Mouse (Mus musculus) activated CD4-positive, CD25-positive, alpha-beta regulatory T cell, adult 4 months (primary cell): Measurements from ENCODE around the gene Cdc73. TPM values are rescaled to one million over a fixed set of nuclear protein-coding genes. Genes with fewer than 3 reads are reported as not detected.
"Not testable (repeated sequence)": the region's sequence is repeated elsewhere in the genome, so short reads cannot be mapped to it uniquely, and the experiment has no call there.

Experiments
- ATAC-seq: one replicate; pipeline ENCODE4 v1.8.0; 2017
- polyA plus RNA-seq, 2 experiments: library from polyadenylated mRNA; unstranded; fragments of 100-300 nt; shearing (Covaris generic); gene quantifications; one replicate each; pipeline ENCODE4 v1.2.1; 2017

Gene Cdc73
- 10 to 100 TPM; 15.3 to 19.9 TPM for polyA plus RNA-seq

- peak; percentile 96 for ATAC-seq
Observed at GRCm38 (mm10) chr1:143702741-143703262, at the start of gene Cdc73. Cdc73 (minus strand) TSS chr1:143702893.

DNA sequence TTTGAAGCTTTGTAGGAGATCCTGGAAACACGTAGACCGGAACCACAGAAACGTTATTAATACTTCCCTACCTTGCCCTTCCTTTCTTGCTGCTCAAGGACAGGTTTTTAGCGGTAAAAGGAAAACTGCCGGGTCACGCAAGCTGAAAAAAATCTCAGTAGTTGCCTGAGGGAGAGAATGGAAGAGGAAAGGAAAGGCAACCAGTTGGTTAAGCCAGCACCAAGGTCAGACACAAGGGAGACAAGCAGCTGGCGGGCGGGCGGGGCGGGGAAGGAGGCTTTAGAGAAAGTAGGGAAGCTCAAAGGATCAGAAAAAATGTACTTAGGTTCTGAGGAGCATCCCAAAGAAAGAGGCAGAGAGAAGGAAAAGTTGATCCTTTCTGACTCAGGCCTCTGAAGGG is 43.2 kb upstream of the Cdc73 start:
- no peak for ATAC-seq

- ATAC-seq = no peak
Observed at GRCm38 (mm10) chr1:143742186-143742585, 39.5 kb upstream of the Cdc73 start.

DNA sequence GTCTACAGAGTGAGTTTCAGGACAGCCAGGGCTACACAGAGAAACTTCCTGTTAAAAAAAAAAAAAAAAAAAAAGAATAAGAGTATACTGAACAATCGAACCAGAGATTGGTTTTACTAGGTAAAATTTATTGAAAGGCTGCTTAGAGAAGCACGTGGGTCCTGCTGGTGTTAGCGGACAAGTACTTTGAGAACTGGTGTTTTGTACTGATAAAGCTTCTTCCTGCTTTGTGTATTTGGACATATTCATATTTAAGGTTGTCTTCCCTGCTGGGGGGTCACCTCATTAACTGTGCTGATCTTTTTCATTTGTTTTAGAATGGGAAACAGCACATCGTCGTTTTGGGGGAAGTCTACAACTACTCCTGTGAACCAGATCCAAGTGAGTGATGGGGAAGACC is 38.6 kb upstream of the Cdc73 start:
- no peak for ATAC-seq

DNA sequence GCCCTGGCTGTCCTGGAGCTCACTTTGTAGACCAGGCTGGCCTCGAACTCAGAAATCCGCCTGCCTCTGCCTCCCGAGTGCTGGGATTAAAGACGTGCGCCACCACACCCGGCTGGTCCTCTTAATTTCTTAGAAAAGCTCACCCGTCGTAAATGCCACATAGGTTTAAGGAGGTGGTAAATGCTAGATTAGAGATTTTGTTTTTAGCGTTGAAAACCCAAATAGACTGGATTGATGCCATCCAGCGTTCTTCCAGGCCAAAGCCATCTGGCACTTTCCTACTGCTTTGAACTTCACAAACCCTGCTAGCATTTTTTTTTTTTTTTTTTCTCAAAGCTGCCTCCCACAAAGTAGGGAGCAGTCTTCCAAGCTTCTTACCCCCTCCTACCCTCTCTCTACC is 37.9 kb upstream of the Cdc73 start:
- ATAC-seq = no peak

DNA sequence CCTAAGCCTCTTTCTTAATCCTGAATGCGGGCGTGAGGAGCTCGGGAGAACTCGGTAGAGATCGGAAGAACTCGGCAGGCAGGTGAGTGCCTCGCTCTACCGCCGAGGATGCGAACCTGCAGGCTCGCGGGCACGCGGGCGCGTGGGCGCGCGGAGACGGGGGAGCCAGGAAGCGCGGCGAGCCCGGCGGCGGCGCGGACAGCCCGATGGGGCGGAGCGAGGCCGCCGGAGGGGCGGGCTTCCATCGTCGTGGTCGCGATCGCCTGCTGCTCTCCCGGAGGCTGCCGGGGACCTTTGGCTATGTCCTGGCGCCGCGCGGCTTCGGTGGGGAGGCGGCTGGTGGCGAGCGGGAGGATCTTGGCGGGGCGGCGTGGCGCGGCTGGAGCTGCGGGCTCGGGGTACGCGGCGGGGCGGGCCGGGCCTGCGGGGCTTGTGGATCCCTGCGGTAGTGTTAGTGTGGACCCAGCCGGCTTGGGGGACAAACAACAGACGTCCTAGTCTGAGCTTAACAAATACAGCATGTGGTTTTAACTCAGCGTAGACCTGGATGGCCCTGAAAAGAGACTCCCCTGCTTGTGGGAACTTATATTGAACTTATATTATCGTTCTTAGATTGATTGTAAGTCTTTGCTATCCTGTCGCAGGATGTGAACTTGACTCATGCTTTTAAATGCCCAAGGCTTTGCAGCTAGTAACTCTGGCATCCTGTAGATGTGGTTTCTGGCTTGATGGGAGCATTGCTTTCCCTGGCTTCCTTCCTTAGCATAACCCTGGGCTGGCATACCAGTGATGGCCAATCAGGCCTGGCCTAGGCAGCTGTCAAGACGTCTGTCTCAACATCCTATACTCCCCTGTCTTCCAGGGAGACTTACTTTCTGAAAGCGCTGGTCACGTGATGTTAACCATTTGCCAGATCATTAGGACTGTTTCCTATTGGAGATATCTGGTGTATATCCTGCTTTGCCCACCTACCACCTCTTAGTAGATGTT is 37.0 kb upstream of the Cdc73 start:
- peak; percentile 89 for ATAC-seq

DNA sequence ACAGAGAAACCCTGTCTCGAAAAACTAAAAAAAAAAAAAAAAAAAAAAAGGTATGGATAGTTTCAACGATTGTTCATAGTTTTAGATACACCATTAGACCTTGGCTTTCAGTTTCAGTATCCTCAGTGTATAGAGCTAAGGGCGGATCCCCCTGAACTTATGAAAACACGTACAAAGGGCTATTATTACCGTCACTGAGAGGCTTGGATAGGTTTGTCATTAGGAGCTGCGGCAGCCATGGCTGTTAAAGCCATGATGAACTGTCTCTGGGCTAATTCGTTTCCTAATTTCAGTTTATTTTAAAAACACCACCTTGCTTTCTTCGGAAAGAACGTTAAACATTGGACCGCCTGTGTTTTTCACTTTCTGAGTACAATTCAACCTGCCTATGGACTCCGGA is 36.1 kb upstream of the Cdc73 start:
- ATAC-seq = peak; percentile 53

DNA sequence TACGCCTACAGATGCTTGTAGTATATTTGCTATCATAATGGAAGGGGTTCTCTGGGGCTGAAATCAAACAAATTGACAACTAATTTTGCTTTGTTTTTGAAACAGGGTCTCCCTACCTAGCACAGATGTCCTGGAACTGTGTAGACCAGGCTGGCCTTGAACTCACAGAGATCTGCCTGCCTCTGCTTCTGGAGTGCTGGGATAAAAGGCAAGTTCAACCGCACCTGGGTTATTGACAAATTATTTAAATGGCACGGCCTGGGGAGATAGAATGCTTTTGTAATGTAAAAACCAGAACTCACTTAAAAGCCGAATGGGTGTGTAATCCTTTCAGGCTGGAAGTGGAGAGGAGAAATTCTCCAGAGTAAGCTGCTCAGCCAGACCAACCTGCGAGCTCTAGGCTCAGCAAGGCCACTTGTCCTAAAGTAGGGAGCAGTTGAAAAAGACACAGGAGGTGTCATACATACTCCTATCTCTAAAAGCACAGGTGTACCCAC is 31.3 kb upstream of the Cdc73 start:
- no peak for ATAC-seq

- no peak for ATAC-seq
Observed at GRCm38 (mm10) chr1:143731691-143732090, 29.0 kb upstream of the Cdc73 start.

DNA sequence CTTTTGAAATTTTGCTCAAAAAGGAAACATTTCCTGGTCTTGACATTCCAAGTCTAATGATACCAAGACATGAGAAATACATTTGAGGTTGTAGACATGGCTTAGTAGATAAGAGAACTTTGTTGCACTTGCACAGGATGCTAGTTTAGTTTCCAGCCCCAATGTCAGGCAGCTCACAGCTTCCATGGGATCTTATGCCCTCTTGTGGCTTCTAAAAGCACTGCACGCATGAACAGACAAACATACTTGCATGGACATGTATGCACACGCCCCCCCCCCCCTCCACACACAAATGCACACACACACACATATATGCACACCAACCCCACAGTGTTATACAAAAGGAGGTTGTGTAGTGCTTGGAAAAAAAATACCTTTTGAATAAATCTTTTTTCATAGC is 28.2 kb upstream of the Cdc73 start:
- peak; percentile 69 for ATAC-seq

GRCm38 (mm10) chr1:143727701-143728445 is 25.2 kb upstream of the Cdc73 start:
- no peak for ATAC-seq

DNA sequence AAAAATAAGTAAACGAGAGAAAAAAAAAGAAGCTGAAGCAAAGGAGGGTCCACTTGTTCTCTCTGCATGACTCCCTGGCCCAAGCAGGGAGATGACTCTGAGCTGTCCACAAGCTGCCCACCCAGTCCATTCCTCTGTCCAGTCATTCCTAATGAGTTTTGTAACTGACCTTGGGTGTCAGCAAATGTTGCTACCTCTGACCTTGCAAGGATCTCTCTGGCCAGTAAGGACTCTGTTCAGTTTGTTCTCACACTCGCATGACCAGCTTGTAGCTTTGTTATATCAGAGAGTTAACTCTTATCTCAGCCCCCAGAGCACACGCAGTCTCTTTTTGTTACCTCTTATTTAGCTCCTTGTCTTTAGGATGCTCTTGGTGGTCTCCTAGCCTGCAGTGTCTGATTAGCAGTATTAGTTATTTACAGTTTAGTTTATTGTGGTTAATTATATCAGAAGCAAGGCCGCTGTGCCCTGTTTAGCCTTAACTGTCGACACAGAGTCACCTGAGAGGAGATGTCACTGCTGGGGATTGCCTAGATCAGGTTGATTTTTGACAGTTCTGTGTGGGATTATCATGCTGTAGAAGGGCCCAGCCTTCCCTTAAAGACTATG is 21.9 kb upstream of the Cdc73 start:
- no peak for ATAC-seq

DNA sequence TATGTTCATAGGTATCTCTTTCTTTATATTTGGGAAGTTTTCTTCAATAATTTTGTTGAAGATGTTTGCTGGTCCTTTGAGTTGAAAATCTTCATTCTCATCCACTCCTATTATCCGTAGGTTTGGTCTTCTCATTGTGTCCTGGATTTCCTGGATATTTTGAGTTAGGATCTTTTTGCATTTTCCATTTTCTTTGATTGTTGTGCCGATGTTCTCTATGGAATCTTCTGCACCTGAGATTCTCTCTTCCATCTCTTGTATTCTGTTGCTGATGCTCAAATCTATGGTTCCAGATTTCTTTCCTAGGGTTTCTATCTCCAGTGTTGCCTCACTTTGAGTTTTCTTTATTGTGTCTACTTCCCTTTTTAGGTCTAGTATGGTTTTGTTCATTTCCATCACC is 13.3 kb upstream of the Cdc73 start, which contains the start of gene Glrx2:
TSS of gene Glrx2 (plus strand) at position 301 of the 400 bp plus-strand sequence.
- ATAC-seq = not testable (repeated sequence)

GRCm38 (mm10) chr1:143710627-143710976 is 7.9 kb upstream of the Cdc73 start:
- ATAC-seq = no peak

DNA sequence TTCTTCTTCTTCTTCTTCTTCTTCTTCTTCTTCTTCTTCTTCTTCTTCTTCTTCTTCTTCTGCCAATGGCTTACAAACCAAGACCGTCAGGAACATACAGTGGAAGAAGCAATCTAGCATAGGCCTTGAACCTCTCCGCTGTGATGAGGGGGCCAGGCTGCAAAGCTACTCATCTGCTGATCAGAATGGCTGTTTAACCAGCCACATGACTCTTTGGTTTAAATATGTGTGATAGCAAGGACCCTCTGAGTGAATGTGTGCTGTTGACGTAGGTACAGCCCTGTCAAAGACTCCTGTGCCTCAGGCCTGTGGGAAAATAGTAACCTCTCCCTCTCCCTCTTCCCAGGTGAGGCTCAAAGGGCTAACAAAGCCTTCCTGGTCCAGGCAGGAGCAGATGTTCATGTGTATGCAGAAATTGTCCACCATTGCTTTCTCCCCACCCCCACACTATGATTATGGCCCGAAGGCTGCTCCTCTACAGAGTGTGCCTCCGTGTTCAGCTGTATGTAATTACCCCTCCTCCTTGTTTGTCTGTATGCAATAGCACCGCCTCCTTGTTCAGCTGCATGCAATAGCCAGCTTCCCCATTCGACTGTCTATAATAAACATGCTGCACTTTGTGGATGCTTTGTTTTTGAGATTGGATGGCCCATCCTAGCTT is 7.4 kb upstream of the Cdc73 start:
- ATAC-seq = no peak

GRCm38 (mm10) chr1:143708361-143708760 is 5.7 kb upstream of the Cdc73 start:
- no peak for ATAC-seq

- ATAC-seq = no peak
Observed at GRCm38 (mm10) chr1:143707006-143707405, 4.3 kb upstream of the Cdc73 start.

DNA sequence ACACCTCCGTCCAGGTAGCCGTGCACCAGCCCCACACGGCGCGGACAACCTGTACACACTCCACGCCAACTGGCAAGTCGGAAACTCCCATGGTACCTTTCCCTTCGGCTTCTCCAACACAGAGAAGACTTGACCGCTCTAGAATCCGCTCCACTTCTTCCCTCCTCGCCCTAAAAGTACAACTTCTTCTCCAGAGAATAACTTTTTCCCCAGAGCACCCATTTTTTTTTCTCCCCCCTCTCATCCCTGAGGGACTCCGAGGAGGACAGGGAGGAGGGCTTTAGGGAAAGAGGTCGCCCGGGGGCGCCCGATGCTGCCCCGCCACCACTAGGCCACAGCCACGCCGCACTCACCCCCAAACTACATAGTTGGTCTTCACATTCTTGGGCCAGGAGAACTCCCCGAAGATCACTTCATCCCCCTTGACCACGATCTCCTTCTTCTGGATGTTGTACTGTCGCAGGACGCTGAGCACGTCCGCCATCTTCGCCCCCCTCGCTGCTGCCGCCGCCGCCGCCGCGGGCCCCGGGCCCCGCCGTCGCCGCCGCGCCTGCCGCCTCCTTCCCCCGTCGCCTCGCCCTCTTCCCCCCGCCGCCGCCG is 452 bp downstream of the Cdc73 start:
- peak; percentile 21 for ATAC-seq

- ATAC-seq = no peak
Observed at GRCm38 (mm10) chr1:143701736-143702135, 957 bp downstream of the Cdc73 start.

GRCm38 (mm10) chr1:143684849-143685248 is 17.8 kb downstream of the Cdc73 start:
- ATAC-seq = no peak

GRCm38 (mm10) chr1:143681108-143681507 is 21.6 kb downstream of the Cdc73 start:
- ATAC-seq = no peak
